Mouse (Mus musculus): Measurements from ENCODE around the gene Defb45. TPM values are rescaled to one million over a fixed set of nuclear protein-coding genes. Genes with fewer than 3 reads are reported as not detected.

Defb45 gene
- polyA plus RNA-seq, 1 experiment from 2014 or later: not detected

GRCm38 (mm10) chr2:152548124-152548523, 51.1 kb downstream of the Defb45 start:
- WGBS: 84% methylated on average over 5 of the region's 5 CpGs
- Histone ChIP-seq H3K27ac (no peak overlapping the region), H3K9me3 (no peaks in the 10 kb centered on the region), H3K4me1 (replicated peaks) (peaks cover 11% of the 10 kb centered on the region; the same call in 1 of the 2 replicates), H3K27me3 (ENCODE audit: insufficient read depth, poor library complexity, severe bottlenecking) (no peaks in the 10 kb centered on the region), H3K4me3 (no peak overlapping the region), H3K36me3 (no peaks in the 10 kb centered on the region)
- no peak for DNase-seq (ENCODE audit: low spot score)

DNA sequence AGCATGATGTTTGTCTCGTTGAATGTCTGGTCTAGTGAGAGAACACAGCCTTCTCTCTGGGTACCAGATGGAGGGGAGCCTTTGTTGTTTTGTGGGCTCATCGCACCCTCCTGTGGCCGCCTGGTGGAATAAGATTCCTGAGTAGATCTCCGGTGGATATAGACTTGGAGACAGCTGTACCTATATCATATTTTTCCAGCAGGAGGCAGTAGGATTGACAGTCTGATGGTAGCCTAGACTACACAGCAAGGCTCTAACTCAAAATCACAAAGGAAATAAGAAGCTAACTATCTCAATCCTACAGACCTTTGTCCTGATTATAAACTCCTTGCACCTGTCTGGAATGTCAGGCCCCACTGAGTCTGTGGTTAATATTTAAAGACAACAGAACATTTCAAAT, 54.5 kb downstream of the Defb45 start:
- 23% methylated on average over 4 of the region's 4 CpGs for WGBS

DNA sequence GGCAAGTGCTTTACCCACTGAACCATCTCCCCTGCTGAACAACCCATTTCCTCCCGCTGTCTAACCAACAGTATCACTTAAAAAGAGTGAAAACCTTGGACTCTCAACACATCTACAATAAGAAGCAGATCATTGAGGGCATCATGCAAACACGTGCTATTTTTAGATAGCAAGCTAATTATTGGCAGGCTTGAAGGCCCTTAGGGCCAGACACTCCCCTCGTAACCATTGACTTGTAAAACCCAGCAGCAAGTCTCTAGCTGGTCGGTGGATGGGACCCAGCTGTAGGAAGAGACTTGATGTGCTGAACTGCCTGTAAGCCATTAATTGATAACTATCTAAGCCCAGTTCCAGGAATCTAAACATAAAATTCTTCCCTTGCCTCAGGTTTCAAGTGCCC, 55.7 kb downstream of the Defb45 start:
- no peak for DNase-seq (ENCODE audit: low spot score)
- Histone ChIP-seq H3K27me3 (ENCODE audit: insufficient read depth, poor library complexity, severe bottlenecking) (no peaks in the 10 kb centered on the region), H3K9me3 (0 out of 2 replicates have a peak, but pooled peaks cover 3% of the 10 kb centered on the region), H3K27ac (no peak overlapping the region), H3K4me3 (no peak overlapping the region), H3K36me3 (no peaks in the 10 kb centered on the region), H3K4me1 (replicated peaks) (peaks cover 4% of the 10 kb centered on the region; the same call in 1 of the 2 replicates)
- 87% methylated on average over 4 of the region's 4 CpGs for WGBS

More for the DNA sequence above, 54.5 kb downstream of the Defb45 start:
- Histone ChIP-seq H3K36me3 (no peaks in the 10 kb centered on the region), H3K4me1 (replicated peaks) (peaks cover 11% of the 10 kb centered on the region; the same call in 1 of the 2 replicates), H3K27ac (no peak overlapping the region), H3K27me3 (ENCODE audit: insufficient read depth, poor library complexity, severe bottlenecking) (no peaks in the 10 kb centered on the region), H3K4me3 (no peak overlapping the region), H3K9me3 (0 out of 2 replicates have a peak, but pooled peaks cover 3% of the 10 kb centered on the region)
- DNase-seq (ENCODE audit: low spot score): peak; percentile 53

Other genes starting within 250 kb of the Defb45 start
- 1.4 and 5.1 TPM in 2 replicates for gene Nrsn2, start 222.8 kb downstream of the Defb45 start, polyA plus RNA-seq (2016; fragmentation: Nextera tagmentation; extraction: Ambion mirVana)
- gene Sox12, start 201.3 kb downstream of the Defb45 start, polyA plus RNA-seq (2016; fragmentation: Nextera tagmentation; extraction: Ambion mirVana): 9.5 and 11.1 TPM in 2 replicates
- gene Zcchc3, start 184.4 kb downstream of the Defb45 start, polyA plus RNA-seq (2016; fragmentation: Nextera tagmentation; extraction: Ambion mirVana): 45.9 and 47.9 TPM in 2 replicates
- gene 6820408C15Rik, start 183.8 kb downstream of the Defb45 start, polyA plus RNA-seq (2016; fragmentation: Nextera tagmentation; extraction: Ambion mirVana): 1.3 and 3.3 TPM in 2 replicates
- not detected in 2 replicates for gene Defb23, start 134.8 kb downstream of the Defb45 start, polyA plus RNA-seq (2016; fragmentation: Nextera tagmentation; extraction: Ambion mirVana)
- gene Defb20, start 122.3 kb downstream of the Defb45 start, polyA plus RNA-seq (2016; fragmentation: Nextera tagmentation; extraction: Ambion mirVana): not detected in 2 replicates
- not detected in 2 replicates for gene Defb22, start 109.3 kb downstream of the Defb45 start, polyA plus RNA-seq (2016; fragmentation: Nextera tagmentation; extraction: Ambion mirVana)
- not detected in 2 replicates for gene Defb26, start 87.7 kb downstream of the Defb45 start, polyA plus RNA-seq (2016; fragmentation: Nextera tagmentation; extraction: Ambion mirVana)
- not detected in 2 replicates for gene Defb28, start 81.1 kb downstream of the Defb45 start, polyA plus RNA-seq (2016; fragmentation: Nextera tagmentation; extraction: Ambion mirVana)
- gene Defb29, start 59.3 kb downstream of the Defb45 start, polyA plus RNA-seq (2016; fragmentation: Nextera tagmentation; extraction: Ambion mirVana): not detected in 2 replicates
- not detected in 2 replicates for gene Gm17416, start 30.1 kb downstream of the Defb45 start, polyA plus RNA-seq (2016; fragmentation: Nextera tagmentation; extraction: Ambion mirVana)
- not detected in 2 replicates for gene Defb21, start 26.7 kb downstream of the Defb45 start, polyA plus RNA-seq (2016; fragmentation: Nextera tagmentation; extraction: Ambion mirVana)
- gene Defb19, start 19.1 kb downstream of the Defb45 start, polyA plus RNA-seq (2016; fragmentation: Nextera tagmentation; extraction: Ambion mirVana): not detected in 2 replicates
- gene Defb36, start 4.9 kb upstream of the Defb45 start, polyA plus RNA-seq (2016; fragmentation: Nextera tagmentation; extraction: Ambion mirVana): not detected in 2 replicates
- not detected in 2 replicates for gene Defb25, start 23.7 kb upstream of the Defb45 start, polyA plus RNA-seq (2016; fragmentation: Nextera tagmentation; extraction: Ambion mirVana)
- gene Rem1, start 27.6 kb upstream of the Defb45 start, polyA plus RNA-seq (2016; fragmentation: Nextera tagmentation; extraction: Ambion mirVana): 0.35 and 0.37 TPM in 2 replicates
- gene H13, start 70.1 kb upstream of the Defb45 start, polyA plus RNA-seq (2016; fragmentation: Nextera tagmentation; extraction: Ambion mirVana): 103 and 134 TPM in 2 replicates
- gene Mcts2, start 87.6 kb upstream of the Defb45 start, polyA plus RNA-seq (2016; fragmentation: Nextera tagmentation; extraction: Ambion mirVana): 41.1 and 48.7 TPM in 2 replicates
- 168 and 176 TPM in 2 replicates for gene Id1, start 136.9 kb upstream of the Defb45 start, polyA plus RNA-seq (2016; fragmentation: Nextera tagmentation; extraction: Ambion mirVana)
- gene Cox4i2, start 154.8 kb upstream of the Defb45 start, polyA plus RNA-seq (2016; fragmentation: Nextera tagmentation; extraction: Ambion mirVana): 5.0 and 5.1 TPM in 2 replicates
- 110 and 128 TPM in 2 replicates for gene Bcl2l1, start 232.3 kb upstream of the Defb45 start, polyA plus RNA-seq (2016; fragmentation: Nextera tagmentation; extraction: Ambion mirVana)
- gene Tpx2, start 248.6 kb upstream of the Defb45 start, polyA plus RNA-seq (2016; fragmentation: Nextera tagmentation; extraction: Ambion mirVana): 106 and 137 TPM in 2 replicates

Measured in hindbrain, embryonic 10.5 days (tissue).